Mouse (Mus musculus): ENCODE measurements at regions not wholly inside any gene's neighbourhood (a gene's known extent, or its start where the extent isn't known, plus 50 kb on each side); places are given as distances from the start of the nearest gene placed in this dataset.

DNA sequence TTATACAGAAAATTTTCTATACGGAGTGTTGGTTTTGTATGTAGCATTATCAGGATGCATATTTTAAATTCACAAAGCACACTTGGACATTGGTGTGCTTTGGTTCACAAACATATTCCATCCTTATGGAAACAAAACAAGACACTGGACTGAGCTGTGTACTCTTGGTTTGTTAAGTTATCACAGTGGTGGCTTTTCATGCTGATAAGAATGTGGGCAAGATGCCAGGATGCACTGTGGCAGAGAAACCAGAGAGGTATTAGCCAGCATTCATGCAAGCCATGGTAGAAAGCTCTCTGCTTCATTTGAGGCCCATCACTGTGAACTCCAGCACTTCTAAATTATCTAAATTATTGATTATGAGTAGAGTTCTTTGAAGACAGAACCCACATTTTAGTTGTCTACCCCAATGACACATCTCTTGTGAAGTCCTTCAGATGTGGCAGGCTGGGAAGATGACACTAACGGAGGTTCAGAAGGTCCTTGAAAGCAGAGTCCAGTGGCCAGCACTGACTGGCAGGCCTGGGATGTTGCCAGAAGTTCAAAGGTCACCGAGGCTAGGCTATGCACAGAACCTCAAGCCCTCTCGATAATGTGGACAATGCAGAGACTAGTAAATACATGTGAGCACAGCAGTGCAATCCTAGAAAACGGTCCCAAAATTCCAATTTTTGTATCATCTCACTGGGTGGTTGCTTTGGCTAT is 263.1 kb downstream of the Ccdc91 start:
- Histone ChIP-seq H3K4me3 (ENCODE audit: low read depth, low read length) (no peak overlapping the region), H3K4me2 (ENCODE audit: low read depth, low read length) (no peak overlapping the region), H3K36me3 (replicated peaks; ENCODE audit: control insufficient read depth, insufficient read depth, low read depth, low read length) (no peaks in the 10 kb centered on the region), H3K9me3 (replicated peaks; ENCODE audit: control insufficient read depth, low read length) (no peaks in the 10 kb centered on the region), H3K27ac (replicated peaks; ENCODE audit: low read depth, low read length) (no peak overlapping the region), H3K9ac (replicated peaks; ENCODE audit: low read length) (no peak overlapping the region), H3K4me1 (ENCODE audit: control insufficient read depth, insufficient read depth, low read length) (no peaks in the 10 kb centered on the region), H3K27me3 (ENCODE audit: control insufficient read depth, insufficient read depth, low read length) (no peaks in the 10 kb centered on the region)
- DNase-seq (ENCODE audit: low spot score), result no peak
- no peak for ATAC-seq (replicated peaks; ENCODE audit: insufficient number of reproducible peaks, low FRiP score, low TSS enrichment, low read depth)
- 92% methylated on average over 5 of the region's 5 CpGs for WGBS

DNA sequence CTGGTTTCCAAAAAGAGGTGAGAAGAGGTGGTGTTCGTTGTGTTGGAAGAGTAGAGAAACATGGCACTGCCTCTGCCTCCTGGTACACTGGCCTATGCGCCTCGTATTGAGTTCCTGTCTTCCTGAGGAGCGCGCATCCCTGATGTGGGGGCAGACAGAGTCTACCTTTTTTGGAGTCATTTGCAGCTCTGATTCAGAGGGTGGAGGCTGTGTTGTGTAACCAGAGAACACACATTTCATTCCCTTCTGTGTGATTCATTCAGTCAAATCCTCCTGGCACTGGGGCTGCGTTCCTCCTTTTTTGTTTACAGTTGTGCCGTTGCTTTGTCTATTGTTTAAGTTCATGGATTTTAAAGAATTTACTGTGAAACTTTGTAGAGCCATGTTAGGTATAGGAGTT is 265.8 kb downstream of the Ccdc91 start:
- DNase-seq (ENCODE audit: low spot score), result no peak
- H3K9ac ChIP-seq (replicated peaks; ENCODE audit: low read length), result no peak overlapping the region
- 79% methylated on average over 7 of the region's 7 CpGs for WGBS
- no peaks in the 10 kb centered on the region for H3K27me3 ChIP-seq (ENCODE audit: control insufficient read depth, insufficient read depth, low read length)
- no peak overlapping the region for H3K4me2 ChIP-seq (ENCODE audit: low read depth, low read length)
- H3K9me3 ChIP-seq (replicated peaks; ENCODE audit: control insufficient read depth, low read length), result no peaks in the 10 kb centered on the region
- H3K4me1 ChIP-seq (ENCODE audit: control insufficient read depth, insufficient read depth, low read length), result no peaks in the 10 kb centered on the region
- no peaks in the 10 kb centered on the region for H3K36me3 ChIP-seq (replicated peaks; ENCODE audit: control insufficient read depth, insufficient read depth, low read depth, low read length)
- no peak for ATAC-seq (replicated peaks; ENCODE audit: insufficient number of reproducible peaks, low FRiP score, low TSS enrichment, low read depth)
- H3K4me3 ChIP-seq (ENCODE audit: low read depth, low read length), result no peak overlapping the region
- H3K27ac ChIP-seq (replicated peaks; ENCODE audit: low read depth, low read length), result no peak overlapping the region

DNA sequence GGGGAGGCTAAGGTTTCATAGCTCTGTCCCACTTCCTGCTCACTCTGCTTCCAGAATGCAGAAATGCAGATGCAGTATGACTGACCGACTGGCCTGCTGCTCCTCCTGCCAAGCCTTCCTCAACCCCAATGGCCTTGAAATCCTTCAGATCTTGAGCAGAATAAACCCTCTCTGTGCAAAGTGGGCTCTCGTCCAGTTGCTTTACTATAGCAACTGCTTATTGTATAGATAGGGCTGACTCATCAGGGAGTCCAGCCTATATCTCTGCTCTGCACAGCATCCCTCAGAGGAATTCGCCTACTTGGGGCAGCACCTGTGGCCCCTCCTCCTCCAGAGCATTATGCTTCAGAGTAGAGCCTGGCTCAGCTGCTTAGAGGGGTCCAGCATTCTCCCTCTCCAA is 268.5 kb downstream of the Ccdc91 start:
- Histone ChIP-seq H3K4me3 (ENCODE audit: low read depth, low read length) (no peak overlapping the region), H3K27ac (replicated peaks; ENCODE audit: low read depth, low read length) (no peak overlapping the region), H3K4me2 (ENCODE audit: low read depth, low read length) (no peak overlapping the region), H3K9ac (replicated peaks; ENCODE audit: low read length) (no peak overlapping the region), H3K27me3 (ENCODE audit: control insufficient read depth, insufficient read depth, low read length) (no peaks in the 10 kb centered on the region), H3K9me3 (replicated peaks; ENCODE audit: control insufficient read depth, low read length) (no peaks in the 10 kb centered on the region), H3K4me1 (ENCODE audit: control insufficient read depth, insufficient read depth, low read length) (no peaks in the 10 kb centered on the region), H3K36me3 (replicated peaks; ENCODE audit: control insufficient read depth, insufficient read depth, low read depth, low read length) (no peaks in the 10 kb centered on the region)
- DNase-seq (ENCODE audit: low spot score) (no peak), ATAC-seq (replicated peaks; ENCODE audit: insufficient number of reproducible peaks, low FRiP score, low TSS enrichment, low read depth) (no peak)
- 53% methylated on average over 3 of the region's 3 CpGs for WGBS

DNA sequence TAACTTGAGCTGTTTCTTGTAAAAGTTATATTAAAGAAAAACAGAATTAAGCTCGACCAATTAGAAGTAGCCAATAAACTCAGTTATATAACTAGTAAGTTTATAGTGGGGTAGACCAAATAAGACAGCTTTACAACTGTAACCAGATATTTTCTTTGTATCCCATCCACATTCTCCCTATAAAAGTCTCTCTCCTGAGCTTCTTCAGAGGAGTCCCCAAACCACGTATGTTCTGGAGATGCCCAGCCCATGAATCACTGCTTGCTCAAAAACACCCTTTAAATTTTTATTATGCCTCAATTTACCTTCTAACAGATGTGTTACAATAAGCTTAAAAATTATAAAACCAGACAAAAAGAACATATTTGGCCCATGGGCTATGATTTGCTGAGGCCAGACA is 270.1 kb downstream of the Ccdc91 start:
- DNase-seq (ENCODE audit: low spot score) (no peak), ATAC-seq (replicated peaks; ENCODE audit: insufficient number of reproducible peaks, low FRiP score, low TSS enrichment, low read depth) (no peak)
- H3K27ac ChIP-seq (replicated peaks; ENCODE audit: low read depth, low read length), result no peak overlapping the region
- H3K4me1 ChIP-seq (ENCODE audit: control insufficient read depth, insufficient read depth, low read length), result no peaks in the 10 kb centered on the region
- no peak overlapping the region for H3K4me3 ChIP-seq (ENCODE audit: low read depth, low read length)
- H3K9me3 ChIP-seq (replicated peaks; ENCODE audit: control insufficient read depth, low read length), result no peaks in the 10 kb centered on the region
- no peaks in the 10 kb centered on the region for H3K27me3 ChIP-seq (ENCODE audit: control insufficient read depth, insufficient read depth, low read length)
- WGBS, result 82% methylated on average over 2 of the region's 2 CpGs
- no peak overlapping the region for H3K4me2 ChIP-seq (ENCODE audit: low read depth, low read length)
- H3K9ac ChIP-seq (replicated peaks; ENCODE audit: low read length), result no peak overlapping the region
- no peaks in the 10 kb centered on the region for H3K36me3 ChIP-seq (replicated peaks; ENCODE audit: control insufficient read depth, insufficient read depth, low read depth, low read length)

- no peak for DNase-seq (ENCODE audit: low spot score)
- no peak for ATAC-seq (replicated peaks; ENCODE audit: insufficient number of reproducible peaks, low FRiP score, low TSS enrichment, low read depth)
- H3K4me1 ChIP-seq (ENCODE audit: control insufficient read depth, insufficient read depth, low read length), result no peaks in the 10 kb centered on the region
- no peak overlapping the region for H3K4me2 ChIP-seq (ENCODE audit: low read depth, low read length)
- H3K36me3 ChIP-seq (replicated peaks; ENCODE audit: control insufficient read depth, insufficient read depth, low read depth, low read length), result no peaks in the 10 kb centered on the region
- H3K9me3 ChIP-seq (replicated peaks; ENCODE audit: control insufficient read depth, low read length), result no peaks in the 10 kb centered on the region
- H3K4me3 ChIP-seq (ENCODE audit: low read depth, low read length), result no peak overlapping the region
- no peak overlapping the region for H3K27ac ChIP-seq (replicated peaks; ENCODE audit: low read depth, low read length)
- H3K27me3 ChIP-seq (ENCODE audit: control insufficient read depth, insufficient read depth, low read length), result no peaks in the 10 kb centered on the region
- H3K9ac ChIP-seq (replicated peaks; ENCODE audit: low read length), result no peak overlapping the region
Measured at GRCm38 (mm10) chr6:147747945-147748344, 272.3 kb downstream of the Ccdc91 start.

DNA sequence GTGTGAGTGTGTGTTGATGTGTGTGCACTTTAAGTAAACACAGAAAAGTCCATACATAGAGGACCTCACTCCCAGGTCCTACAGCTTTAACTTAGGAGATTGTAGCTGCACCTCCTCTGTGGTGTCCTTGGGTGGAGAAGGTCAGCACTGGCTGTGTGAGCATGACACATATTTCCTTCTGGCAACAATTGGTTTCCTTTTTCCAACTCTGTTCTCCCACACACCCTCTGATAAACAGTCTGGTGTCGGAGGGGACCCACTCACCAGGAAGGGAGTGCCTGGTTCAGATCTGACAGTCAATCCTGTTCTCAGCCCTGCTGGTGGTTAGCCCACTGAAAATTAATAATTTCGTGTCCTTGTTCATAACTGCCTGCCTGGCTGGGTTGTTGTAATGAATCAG is 276.7 kb downstream of the Ccdc91 start:
- Histone ChIP-seq H3K27ac (replicated peaks; ENCODE audit: low read depth, low read length) (no peak overlapping the region), H3K4me1 (ENCODE audit: control insufficient read depth, insufficient read depth, low read length) (no peaks in the 10 kb centered on the region), H3K36me3 (replicated peaks; ENCODE audit: control insufficient read depth, insufficient read depth, low read depth, low read length) (no peaks in the 10 kb centered on the region), H3K9ac (replicated peaks; ENCODE audit: low read length) (no peak overlapping the region), H3K27me3 (ENCODE audit: control insufficient read depth, insufficient read depth, low read length) (no peaks in the 10 kb centered on the region), H3K9me3 (replicated peaks; ENCODE audit: control insufficient read depth, low read length) (no peaks in the 10 kb centered on the region), H3K4me2 (ENCODE audit: low read depth, low read length) (no peak overlapping the region), H3K4me3 (ENCODE audit: low read depth, low read length) (no peak overlapping the region)
- ATAC-seq (replicated peaks; ENCODE audit: insufficient number of reproducible peaks, low FRiP score, low TSS enrichment, low read depth), result no peak; the same call in 1 of the 2 replicates
- DNase-seq (ENCODE audit: low spot score), result no peak
- 59% methylated on average over 2 of the region's 2 CpGs for WGBS

DNA sequence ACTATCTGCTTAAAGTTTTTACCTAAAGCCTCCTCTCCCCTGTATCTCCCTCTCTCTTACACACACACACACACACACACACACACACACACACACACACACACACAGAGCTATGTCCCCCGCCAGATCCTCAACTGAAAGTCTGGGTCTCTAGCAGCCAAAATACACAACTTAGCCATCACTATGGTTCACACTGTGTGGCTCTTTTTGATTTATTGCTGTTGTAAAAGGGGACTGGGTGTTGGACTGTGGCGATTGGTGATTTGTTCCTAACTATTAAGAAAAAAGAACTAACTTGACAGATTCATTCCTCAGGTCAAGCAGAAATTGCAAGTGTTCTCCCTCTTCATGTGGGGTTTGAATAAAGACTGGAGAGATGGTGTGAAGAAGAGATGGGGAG is 278.2 kb downstream of the Ccdc91 start:
- DNase-seq (ENCODE audit: low spot score), result no peak
- Histone ChIP-seq H3K4me3 (ENCODE audit: low read depth, low read length) (no peak overlapping the region), H3K27ac (replicated peaks; ENCODE audit: low read depth, low read length) (no peak overlapping the region), H3K4me1 (ENCODE audit: control insufficient read depth, insufficient read depth, low read length) (no peaks in the 10 kb centered on the region), H3K36me3 (replicated peaks; ENCODE audit: control insufficient read depth, insufficient read depth, low read depth, low read length) (no peaks in the 10 kb centered on the region), H3K9me3 (replicated peaks; ENCODE audit: control insufficient read depth, low read length) (no peaks in the 10 kb centered on the region), H3K4me2 (ENCODE audit: low read depth, low read length) (no peak overlapping the region), H3K9ac (replicated peaks; ENCODE audit: low read length) (no peak overlapping the region), H3K27me3 (ENCODE audit: control insufficient read depth, insufficient read depth, low read length) (no peaks in the 10 kb centered on the region)
- ATAC-seq (replicated peaks; ENCODE audit: insufficient number of reproducible peaks, low FRiP score, low TSS enrichment, low read depth), result no peak
- WGBS, result 89% methylated on average over 2 of the region's 2 CpGs

GRCm38 (mm10) chr6:147755750-147756523 is 280.3 kb downstream of the Ccdc91 start:
- no peaks in the 10 kb centered on the region for H3K27me3 ChIP-seq (ENCODE audit: control insufficient read depth, insufficient read depth, low read length)
- no peaks in the 10 kb centered on the region for H3K9me3 ChIP-seq (replicated peaks; ENCODE audit: control insufficient read depth, low read length)
- 58% methylated on average over 7 of the region's 7 CpGs for WGBS
- H3K4me1 ChIP-seq (ENCODE audit: control insufficient read depth, insufficient read depth, low read length), result no peaks in the 10 kb centered on the region
- H3K4me3 ChIP-seq (ENCODE audit: low read depth, low read length), result no peak overlapping the region
- no peak overlapping the region for H3K4me2 ChIP-seq (ENCODE audit: low read depth, low read length)
- DNase-seq (ENCODE audit: low spot score) (peak; percentile 16), ATAC-seq (replicated peaks; ENCODE audit: insufficient number of reproducible peaks, low FRiP score, low TSS enrichment, low read depth) (no peak)
- no peak overlapping the region for H3K9ac ChIP-seq (replicated peaks; ENCODE audit: low read length)
- no peak overlapping the region for H3K27ac ChIP-seq (replicated peaks; ENCODE audit: low read depth, low read length)
- H3K36me3 ChIP-seq (replicated peaks; ENCODE audit: control insufficient read depth, insufficient read depth, low read depth, low read length), result no peaks in the 10 kb centered on the region

All from embryonic facial prominence, embryonic 11.5 days (tissue).